In the genomic region with DNA sequence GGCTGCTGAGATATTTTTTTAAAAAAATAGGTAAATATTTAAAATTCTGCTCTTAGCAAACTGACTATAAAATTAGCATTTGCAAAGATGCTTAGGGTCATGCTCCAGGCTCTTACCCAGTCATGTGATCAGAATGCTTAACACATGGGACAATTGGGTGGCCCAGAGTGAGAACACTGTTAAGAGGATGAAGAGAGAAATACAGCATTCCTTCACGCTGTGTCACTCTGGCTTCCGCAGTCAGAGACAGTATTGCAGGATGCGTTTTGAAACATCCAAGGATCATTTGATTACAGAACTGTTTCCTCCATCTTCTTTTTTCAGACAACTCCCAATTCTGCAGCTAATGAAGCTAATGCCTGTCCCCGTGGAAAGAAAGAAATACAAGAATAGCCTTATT, we compare ENCODE assay signal across 20 mouse cellular contexts.
"Had no signal": no experiment of that assay in that cellular context is flagged by ENCODE, and none has a peak within 500 bp of the region (broad histone marks: within the 10 kb centered on the region; RNA-seq: fewer than 3 reads in every experiment).

No protein-coding gene starts in this region.

- H3K27ac ChIP-seq: kidney, embryonic 15.5 days; limb, embryonic 12.5 days; limb, embryonic 15.5 days; liver, embryonic 14.5 days; lung, embryonic 15.5 days; midbrain, embryonic 13.5 days; neural tube, embryonic 13.5 days; stomach, embryonic 15.5 days had no signal

- H3K36me3 ChIP-seq: kidney, embryonic 15.5 days; limb, embryonic 12.5 days; limb, embryonic 15.5 days; lung, embryonic 15.5 days; midbrain, embryonic 13.5 days; neural tube, embryonic 13.5 days; stomach, embryonic 15.5 days had no signal

- H3K9me3 ChIP-seq: kidney, embryonic 15.5 days; limb, embryonic 12.5 days; limb, embryonic 15.5 days; lung, embryonic 15.5 days; midbrain, embryonic 13.5 days; neural tube, embryonic 13.5 days; stomach, embryonic 15.5 days had no signal

- H3K9ac ChIP-seq: kidney, embryonic 15.5 days; limb, embryonic 12.5 days; limb, embryonic 15.5 days; liver, embryonic 14.5 days; liver, postnatal 0 days; lung, embryonic 15.5 days; midbrain, embryonic 13.5 days; neural tube, embryonic 13.5 days; stomach, embryonic 15.5 days had no signal

- H3K4me3 ChIP-seq: kidney, embryonic 15.5 days; limb, embryonic 12.5 days; limb, embryonic 15.5 days; lung, embryonic 15.5 days; midbrain, embryonic 13.5 days; neural tube, embryonic 13.5 days; stomach, embryonic 15.5 days had no signal

- H3K4me1 ChIP-seq: kidney, embryonic 15.5 days; limb, embryonic 15.5 days; neural tube, embryonic 13.5 days; stomach, embryonic 15.5 days had no signal

- H3K4me2 ChIP-seq: kidney, embryonic 15.5 days; limb, embryonic 12.5 days; limb, embryonic 15.5 days; liver, embryonic 11.5 days; lung, embryonic 15.5 days; midbrain, embryonic 13.5 days; neural tube, embryonic 13.5 days; stomach, embryonic 15.5 days had no signal

- H3K27me3 ChIP-seq: kidney, embryonic 15.5 days; limb, embryonic 12.5 days; limb, embryonic 15.5 days; lung, embryonic 15.5 days; midbrain, embryonic 13.5 days; neural tube, embryonic 13.5 days; stomach, embryonic 15.5 days had no signal

- DNase-seq: kidney, adult 11 months; kidney, adult 8-10 months; kidney, postnatal 10 days; kidney, postnatal 4 days; left cerebral cortex, postnatal 4 days; liver, postnatal 0 days; lung, postnatal 10 days; lung, postnatal 36 days; retina, postnatal 1 day; right cerebral cortex, postnatal 25 days; thymus, postnatal 25 days had no signal

- ATAC-seq: liver, postnatal 0 days; midbrain, embryonic 13.5 days had no signal
